Mouse (Mus musculus) liver, embryonic 13.5 days (tissue): Measurements from ENCODE around the gene Mto1. TPM values are rescaled to one million over a fixed set of nuclear protein-coding genes. Genes with fewer than 3 reads are reported as not detected.
A peak's percentile ranks its signal among the peaks of the same experiment; 100 is the strongest.
"Not testable (repeated sequence)": the region's sequence is repeated elsewhere in the genome, so short reads cannot be mapped to it uniquely, and the experiment has no call there.

Experiments used
- ATAC-seq: fragments of 200-750 bp; cut with Nextera tagmentation; 2 replicates; pipeline ENCODE4 v1.8.0; 2017; ENCODE audit warnings: low read depth, mild to moderate bottlenecking, moderate number of reproducible peaks, moderate library complexity
- DNase-seq: peaks from one replicate; pipeline ENCODE4 v3.0.0; 2022
- H3K27ac ChIP-seq: fragments of 300-500 bp; sonication (generic); 2 replicates; pipeline ENCODE4 v1.5.1; 2015; ENCODE audit warnings: moderate library complexity, mild to moderate bottlenecking, inconsistent platforms
- H3K27me3 ChIP-seq: fragments of 300-500 bp; sonication (generic); 2 replicates; pipeline ENCODE4 v1.6.1; 2015; ENCODE audit warnings: mild to moderate bottlenecking, inconsistent platforms
- H3K36me3 ChIP-seq: fragments of 300-500 bp; sonication (generic); 2 replicates; pipeline ENCODE4 v1.6.1; 2015; ENCODE audit warnings: mild to moderate bottlenecking, inconsistent platforms
- H3K4me1 ChIP-seq: fragments of 300-500 bp; sonication (generic); replicated peaks from 2 replicates; pipeline ENCODE4 v1.6.1; 2015; ENCODE audit warnings: inconsistent platforms
- H3K4me2 ChIP-seq: fragments of 300-500 bp; sonication (generic); 2 replicates; pipeline ENCODE4 v1.6.1; 2015; ENCODE audit warnings: inconsistent platforms, mild to moderate bottlenecking, moderate library complexity
- H3K4me3 ChIP-seq: fragments of 300-500 bp; sonication (generic); replicated peaks from 2 replicates; pipeline ENCODE4 v1.5.1; 2015; ENCODE audit warnings: mild to moderate bottlenecking, inconsistent platforms
- H3K9ac ChIP-seq: fragments of 300-500 bp; sonication (generic); 2 replicates; pipeline ENCODE4 v1.6.1; 2015; ENCODE audit warnings: mild to moderate bottlenecking, inconsistent platforms
- H3K9me3 ChIP-seq: fragments of 300-500 bp; sonication (generic); replicated peaks from 2 replicates; pipeline ENCODE4 v1.6.1; 2016; ENCODE audit warnings: inconsistent platforms
- WGBS: fragments of 180-500 bp; shearing (Covaris S2); methylation state at CpG from one replicate; pipeline ENCODE4 v1.1.7; 2015; ENCODE audit not compliant: insufficient replicate concordance; 5-methylcytosine and 5-hydroxymethylcytosine counted together
- polyA plus RNA-seq: library from polyadenylated mRNA; unstranded; fragments of >200 nt; fragmentation: Nextera tagmentation; extraction: Ambion mirVana; gene quantifications from 2 replicates; pipeline ENCODE4 v1.2.1, GENCODE M21; 2015

Gene Mto1
- polyA plus RNA-seq, 1 experiment from 2014 or later = 23.4 TPM

- not testable (repeated sequence) for H3K4me3 ChIP-seq, ATAC-seq, H3K9me3 ChIP-seq, H3K36me3 ChIP-seq, H3K9ac ChIP-seq, H3K27ac ChIP-seq, DNase-seq, H3K27me3 ChIP-seq, H3K4me1 ChIP-seq, H3K4me2 ChIP-seq
- WGBS = 81% methylated on average over 5 of the region's 5 CpGs
Measured at GRCm38 (mm10) chr9:78488021-78488420, 40.0 kb downstream of the Mto1 start.

- H3K27me3 ChIP-seq = 0 out of 2 replicates have a peak, but pooled peaks cover 5% of the 10 kb centered on the region
- peak within 1 kb of the TSS; percentile 58 for H3K4me2 ChIP-seq
- ATAC-seq (peak; percentile 44; the same call in 1 of the 2 replicates), DNase-seq (no peak)
- H3K4me3 ChIP-seq = peak within 1 kb of the TSS; percentile 47
- no peaks in the 10 kb centered on the region for H3K36me3 ChIP-seq
- H3K9ac ChIP-seq = peak within 1 kb of the TSS; percentile 49; the same call in 1 of the 2 replicates
- peaks cover 4% of the 10 kb centered on the region; the same call in 1 of the 2 replicates for H3K4me1 ChIP-seq
- 5% methylated on average over 16 of the region's 20 CpGs for WGBS
- H3K27ac ChIP-seq = no peak within 1 kb of the TSS
- H3K9me3 ChIP-seq = no peaks in the 10 kb centered on the region
Measured at GRCm38 (mm10) chr9:78488890-78489420, 40.9 kb downstream of the Mto1 start, which contains the start of gene Eef1a1. Gene Eef1a1, minus strand, starts transcription at chr9:78489151.

DNA sequence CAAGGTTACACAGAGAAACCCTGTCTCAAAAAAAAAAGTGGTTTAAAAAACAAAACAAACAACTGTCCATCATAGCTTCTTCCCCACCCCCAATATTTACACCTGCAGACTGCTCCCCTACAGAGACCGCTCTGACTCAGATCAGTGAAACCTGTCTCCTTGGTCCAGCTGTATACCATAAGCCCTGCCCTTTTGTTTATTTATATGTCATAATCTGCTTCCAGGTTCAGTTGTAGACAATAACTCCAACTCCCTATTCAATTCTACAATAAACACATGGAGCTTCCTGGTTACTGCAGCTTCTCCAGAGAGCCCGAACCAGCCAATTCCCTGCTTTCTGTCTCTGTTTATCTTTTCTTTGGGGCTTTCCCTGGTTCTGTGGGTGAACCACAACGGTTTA, 43.2 kb downstream of the Mto1 start:
- Histone ChIP-seq H3K27ac (no peak overlapping the region), H3K9me3 (no peaks in the 10 kb centered on the region), H3K4me2 (no peak overlapping the region), H3K9ac (no peak overlapping the region), H3K27me3 (0 out of 2 replicates have a peak, but pooled peaks cover 5% of the 10 kb centered on the region), H3K4me1 (peaks cover 4% of the 10 kb centered on the region; the same call in 1 of the 2 replicates), H3K36me3 (no peaks in the 10 kb centered on the region), H3K4me3 (no peak overlapping the region)
- 68% methylated on average over 3 of the region's 3 CpGs for WGBS
- ATAC-seq (no peak), DNase-seq (no peak)

GRCm38 (mm10) chr9:78492254-78492653, 44.2 kb downstream of the Mto1 start:
- ATAC-seq = no peak

GRCm38 (mm10) chr9:78493171-78493570, 45.2 kb downstream of the Mto1 start:
- ATAC-seq = no peak

More at GRCm38 (mm10) chr9:78492254-78492653, 44.2 kb downstream of the Mto1 start:
- no peak overlapping the region for H3K27ac ChIP-seq
- no peaks in the 10 kb centered on the region for H3K9me3 ChIP-seq
- no peaks in the 10 kb centered on the region for H3K36me3 ChIP-seq
- 69% methylated on average over 3 of the region's 3 CpGs for WGBS
- DNase-seq = no peak
- 0 out of 2 replicates have a peak, but pooled peaks cover 5% of the 10 kb centered on the region for H3K27me3 ChIP-seq
- H3K9ac ChIP-seq = no peak overlapping the region
- peaks cover 4% of the 10 kb centered on the region; the same call in 1 of the 2 replicates for H3K4me1 ChIP-seq
- H3K4me3 ChIP-seq = no peak overlapping the region
- no peak overlapping the region for H3K4me2 ChIP-seq

DNA sequence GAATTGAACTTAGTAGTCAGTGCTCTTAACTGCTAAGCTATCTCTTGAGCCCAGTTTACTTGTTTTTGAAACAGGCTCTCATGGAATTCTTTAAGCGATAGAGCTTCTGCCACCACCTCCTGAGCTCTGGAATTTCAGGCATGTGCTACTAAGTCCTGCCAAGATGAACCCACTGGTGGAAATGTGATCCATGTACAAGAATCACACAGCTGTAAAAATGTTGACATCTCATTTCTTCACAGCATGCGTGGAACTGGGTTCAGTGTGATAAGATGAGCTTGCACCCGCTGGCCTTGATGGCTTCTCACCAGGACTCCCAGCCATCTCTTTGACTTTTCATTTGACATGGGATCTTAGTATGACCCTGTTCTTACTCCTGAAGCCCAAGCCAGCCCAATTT, 52.4 kb downstream of the Mto1 start:
- H3K4me1 ChIP-seq = peaks cover 11% of the 10 kb centered on the region; the same call in 1 of the 2 replicates
- peaks cover 11% of the 10 kb centered on the region; the same call in 1 of the 2 replicates for H3K27me3 ChIP-seq
- H3K27ac ChIP-seq = no peak overlapping the region
- no peak for DNase-seq
- no peak overlapping the region for H3K4me2 ChIP-seq
- ATAC-seq = no peak
- H3K9me3 ChIP-seq = no peaks in the 10 kb centered on the region
- H3K9ac ChIP-seq = no peak overlapping the region
- H3K36me3 ChIP-seq = no peaks in the 10 kb centered on the region
- no peak overlapping the region for H3K4me3 ChIP-seq
- 66% methylated on average over 3 of the region's 3 CpGs for WGBS

More at GRCm38 (mm10) chr9:78493171-78493570, 45.2 kb downstream of the Mto1 start:
- Histone ChIP-seq H3K27ac (no peak overlapping the region), H3K9me3 (no peaks in the 10 kb centered on the region), H3K4me3 (no peak overlapping the region), H3K36me3 (no peaks in the 10 kb centered on the region), H3K4me1 (peaks cover 4% of the 10 kb centered on the region; the same call in 1 of the 2 replicates), H3K4me2 (no peak overlapping the region), H3K9ac (no peak overlapping the region), H3K27me3 (0 out of 2 replicates have a peak, but pooled peaks cover 5% of the 10 kb centered on the region)
- WGBS = 77% methylated on average over 7 of the region's 7 CpGs
- no peak for DNase-seq

DNA sequence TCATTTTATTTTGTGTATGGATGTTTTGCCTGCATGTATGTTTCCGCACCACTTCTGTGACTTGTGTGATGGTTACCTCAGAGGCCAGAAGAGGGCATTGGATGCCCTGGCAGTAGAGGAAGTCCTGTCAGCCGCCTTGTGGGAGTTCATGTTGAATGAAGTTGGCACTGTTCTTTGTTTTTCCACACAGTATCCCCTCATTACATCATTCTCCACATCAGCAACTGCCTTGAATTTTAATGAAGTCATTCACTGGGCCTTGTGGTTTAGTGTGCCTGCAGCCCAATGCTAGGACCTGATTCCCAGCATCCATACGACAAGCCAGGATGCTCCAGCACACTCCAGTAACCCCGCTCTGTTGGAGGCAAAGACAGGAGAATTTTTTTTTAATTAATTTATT, 53.3 kb downstream of the Mto1 start:
- no peak for ATAC-seq
- Histone ChIP-seq H3K27ac (no peak overlapping the region), H3K4me3 (no peak overlapping the region), H3K36me3 (no peaks in the 10 kb centered on the region), H3K4me2 (no peak overlapping the region), H3K9ac (no peak overlapping the region), H3K4me1 (peaks cover 17% of the 10 kb centered on the region), H3K9me3 (no peaks in the 10 kb centered on the region), H3K27me3 (peaks cover 11% of the 10 kb centered on the region; the same call in 1 of the 2 replicates)
- 78% methylated on average over 4 of the region's 4 CpGs for WGBS
- DNase-seq = no peak

GRCm38 (mm10) chr9:78503223-78504079, 55.4 kb downstream of the Mto1 start:
- Histone ChIP-seq H3K4me1 (peaks cover 30% of the 10 kb centered on the region), H3K27me3 (peaks cover 11% of the 10 kb centered on the region; the same call in 1 of the 2 replicates), H3K4me3 (no peak overlapping the region), H3K9me3 (no peaks in the 10 kb centered on the region), H3K4me2 (no peak overlapping the region), H3K9ac (no peak overlapping the region), H3K27ac (peak overlapping the region; percentile 51; the same call in 1 of the 2 replicates), H3K36me3 (no peaks in the 10 kb centered on the region)
- WGBS = 27% methylated on average over 6 of the region's 6 CpGs
- DNase-seq (no peak), ATAC-seq (no peak)

- no peak overlapping the region for H3K4me2 ChIP-seq
- peaks cover 33% of the 10 kb centered on the region for H3K4me1 ChIP-seq
- H3K36me3 ChIP-seq = no peaks in the 10 kb centered on the region
- H3K4me3 ChIP-seq = no peak overlapping the region
- H3K27me3 ChIP-seq = peaks cover 11% of the 10 kb centered on the region; the same call in 1 of the 2 replicates
- no peak overlapping the region for H3K9ac ChIP-seq
- 63% methylated on average over 4 of the region's 4 CpGs for WGBS
- no peak overlapping the region for H3K27ac ChIP-seq
- H3K9me3 ChIP-seq = no peaks in the 10 kb centered on the region
- DNase-seq (no peak), ATAC-seq (no peak)
Measured at GRCm38 (mm10) chr9:78504133-78504532, 56.1 kb downstream of the Mto1 start.

DNA sequence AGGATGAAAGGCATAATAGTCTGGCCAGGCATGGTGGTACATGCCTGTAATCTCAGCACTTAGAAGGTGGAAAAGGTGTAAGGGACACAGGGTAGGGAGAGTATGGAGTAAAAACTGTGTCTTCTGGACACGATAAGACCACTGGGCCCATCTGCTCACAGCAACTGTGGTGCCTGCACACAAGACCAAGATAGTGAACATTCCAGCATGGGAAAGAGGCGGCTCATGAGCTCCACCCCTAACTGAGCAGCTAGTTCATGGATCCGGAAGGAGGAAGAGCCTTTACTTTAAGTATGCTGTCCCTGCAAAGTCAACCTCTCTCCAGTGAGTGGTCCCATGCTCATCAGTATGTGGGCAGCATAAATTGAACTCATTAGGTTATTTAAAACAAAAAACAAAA, 56.7 kb downstream of the Mto1 start:
- Histone ChIP-seq H3K4me3 (no peak overlapping the region), H3K4me2 (no peak overlapping the region), H3K9ac (no peak overlapping the region), H3K27ac (no peak overlapping the region; the same call in 1 of the 2 replicates), H3K27me3 (peaks cover 11% of the 10 kb centered on the region; the same call in 1 of the 2 replicates), H3K9me3 (no peaks in the 10 kb centered on the region), H3K36me3 (no peaks in the 10 kb centered on the region), H3K4me1 (peaks cover 33% of the 10 kb centered on the region)
- DNase-seq (no peak), ATAC-seq (no peak)
- 56% methylated on average over 3 of the region's 3 CpGs for WGBS

DNA sequence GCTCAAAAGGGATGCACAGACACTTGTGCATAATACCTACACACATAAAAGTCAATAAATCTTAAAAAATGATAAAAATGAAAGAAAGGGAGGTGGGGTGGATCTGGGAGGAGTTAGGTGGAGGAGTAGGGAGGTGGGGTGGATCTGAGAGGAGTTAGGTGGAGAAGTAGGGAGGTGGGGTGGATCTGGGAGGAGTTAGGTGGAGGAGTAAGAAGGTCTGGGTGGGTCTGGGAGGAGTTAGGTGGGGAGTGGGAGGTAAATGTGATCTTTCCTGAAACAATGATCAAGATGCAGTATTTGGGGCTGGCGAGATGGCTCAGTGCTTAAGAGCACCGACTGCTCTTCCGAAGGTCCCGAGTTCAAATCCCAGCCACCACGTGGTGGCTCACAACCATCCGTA, 57.2 kb downstream of the Mto1 start:
- ATAC-seq (no peak), DNase-seq (no peak)
- H3K36me3 ChIP-seq = no peaks in the 10 kb centered on the region
- H3K4me3 ChIP-seq = no peak overlapping the region
- no peak overlapping the region for H3K9ac ChIP-seq
- peak overlapping the region; percentile 13; the same call in 1 of the 2 replicates for H3K27ac ChIP-seq
- peaks cover 33% of the 10 kb centered on the region for H3K4me1 ChIP-seq
- 82% methylated on average over 6 of the region's 6 CpGs for WGBS
- H3K4me2 ChIP-seq = no peak overlapping the region
- peaks cover 11% of the 10 kb centered on the region; the same call in 1 of the 2 replicates for H3K27me3 ChIP-seq
- no peaks in the 10 kb centered on the region for H3K9me3 ChIP-seq
